Mouse (Mus musculus): Measurements from ENCODE around the gene Lrrc63.

Gene Lrrc63

DNA sequence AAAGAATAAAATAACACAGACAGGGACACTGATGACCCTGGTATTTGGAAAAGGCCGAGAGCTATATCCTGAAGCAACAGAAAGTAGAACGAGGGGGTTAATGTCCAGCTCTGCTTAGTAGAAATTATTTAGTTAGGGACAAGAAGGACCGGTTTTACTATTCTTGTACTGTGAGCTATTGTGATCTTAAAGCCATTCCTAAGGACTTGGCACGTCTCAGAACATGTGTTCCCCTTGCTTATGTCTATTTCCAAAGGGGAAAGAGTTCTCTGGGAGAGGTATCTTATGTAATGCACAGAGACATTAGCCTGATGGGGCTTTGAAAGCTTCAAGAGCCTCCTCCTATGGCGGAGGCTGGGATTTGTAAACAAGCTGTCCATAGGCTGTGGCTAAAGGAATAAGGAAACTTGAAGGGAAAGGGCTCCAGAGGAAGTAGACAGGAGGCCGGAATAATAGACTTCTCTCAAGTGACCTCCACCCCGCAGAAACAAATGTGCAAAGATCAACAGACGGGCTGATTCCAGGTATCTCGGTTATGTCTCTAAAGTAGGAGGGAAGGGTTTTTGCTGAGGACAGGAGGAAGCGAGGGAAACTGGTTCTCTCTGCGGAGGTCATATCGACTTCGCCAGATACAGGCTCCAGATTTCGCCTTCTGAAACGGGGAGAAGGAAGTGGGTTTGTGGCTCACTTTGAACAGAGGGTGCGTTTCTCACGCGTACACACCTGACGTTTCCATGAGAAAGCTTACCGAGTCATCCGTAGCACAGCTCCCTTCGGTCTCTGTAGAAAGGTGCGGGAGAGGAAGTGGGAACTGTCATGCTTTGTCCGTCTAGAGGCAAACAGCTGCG, 5.7 kb upstream of the Lrrc63 start:
- peak; percentile 6 for DNase-seq

GRCm38 (mm10) chr14:75131324-75131935, 749 bp upstream of the Lrrc63 start:
- no peak for DNase-seq

GRCm38 (mm10) chr14:75121658-75122057, 9.0 kb downstream of the Lrrc63 start:
- no peak for DNase-seq

- no peak for DNase-seq
Measured at GRCm38 (mm10) chr14:75102956-75103355, 27.7 kb downstream of the Lrrc63 start.

DNA sequence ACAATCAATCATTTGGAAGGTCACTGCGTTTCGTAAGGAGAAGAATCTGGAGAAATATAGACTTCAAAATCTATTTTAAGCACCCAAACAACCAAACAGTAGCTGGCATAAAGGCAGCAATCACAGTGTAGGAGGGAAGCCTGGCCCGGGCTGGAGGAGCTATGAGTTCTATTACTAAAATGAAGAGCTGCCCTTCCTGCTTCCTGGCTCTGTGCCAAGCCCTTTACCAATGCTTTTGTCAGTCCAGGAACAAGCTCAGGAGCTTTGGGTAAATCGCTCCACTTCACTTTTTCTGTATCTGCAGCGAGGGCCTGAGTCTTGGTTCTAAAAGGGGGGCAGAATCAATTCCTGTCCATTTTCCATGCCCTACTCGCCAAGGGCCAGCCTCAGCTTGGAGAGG, 52.7 kb downstream of the Lrrc63 start:
- DNase-seq = no peak

DNA sequence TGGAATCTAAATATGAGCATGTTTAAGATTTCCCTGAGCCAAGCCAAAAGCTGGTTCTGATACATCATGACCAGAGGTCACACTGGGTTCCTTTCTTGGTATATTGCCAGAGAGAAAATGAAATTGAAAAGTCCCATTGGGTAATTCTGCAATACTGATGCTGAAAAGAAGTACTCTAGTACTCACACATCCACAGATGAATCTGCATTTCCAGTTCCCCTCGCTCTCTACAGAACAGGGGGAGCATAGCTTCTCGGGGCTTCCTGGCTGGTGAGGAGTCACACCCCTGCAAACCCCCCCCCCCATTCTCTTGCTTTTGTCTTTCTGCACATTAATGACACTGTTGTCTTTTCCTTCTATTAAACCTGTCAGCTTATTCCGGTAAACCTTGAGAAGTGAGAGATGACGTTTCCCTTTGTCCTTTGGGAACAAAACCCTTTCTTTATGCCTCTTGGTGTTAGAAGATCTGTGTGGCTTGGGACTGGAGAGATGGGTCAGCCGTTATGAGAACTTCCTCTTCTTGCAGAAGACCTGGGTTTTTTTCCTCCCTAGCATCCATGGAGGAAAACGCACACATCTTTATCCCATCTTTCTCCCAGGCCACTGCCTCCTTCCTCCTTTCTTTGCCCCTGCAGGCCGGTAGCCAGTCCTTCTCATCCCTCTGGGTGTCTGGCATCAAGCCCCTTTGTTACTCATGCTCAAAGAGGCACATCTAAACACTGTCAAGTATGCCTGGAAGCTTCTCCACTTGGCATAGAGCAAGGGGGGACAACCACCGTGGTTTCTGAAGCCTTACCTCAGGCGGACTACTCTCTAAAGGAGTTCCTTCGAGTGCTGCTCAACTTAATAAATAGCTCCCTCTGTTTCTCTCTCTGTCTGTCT, 55.1 kb downstream of the Lrrc63 start:
- DNase-seq = no peak

DNA sequence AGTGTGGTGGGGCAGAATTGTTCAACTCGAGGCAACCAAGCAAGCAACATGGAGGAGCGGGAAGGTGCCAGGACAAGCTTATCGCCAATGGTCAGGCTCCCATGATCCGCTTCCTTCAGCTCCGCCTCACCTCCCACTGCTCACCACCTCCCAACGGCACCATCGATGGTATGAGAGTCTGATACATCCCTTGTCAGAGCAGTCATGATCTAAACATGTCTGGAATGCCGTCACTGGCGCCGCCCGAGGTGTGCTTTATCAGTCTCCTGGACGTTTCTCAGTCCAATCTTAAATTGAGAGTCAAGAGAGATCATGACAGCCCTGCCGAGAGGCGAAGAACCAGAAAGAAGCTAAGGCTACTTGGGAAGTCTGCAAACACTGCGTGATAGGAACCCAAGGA, 59.6 kb downstream of the Lrrc63 start:
- no peak for DNase-seq

DNA sequence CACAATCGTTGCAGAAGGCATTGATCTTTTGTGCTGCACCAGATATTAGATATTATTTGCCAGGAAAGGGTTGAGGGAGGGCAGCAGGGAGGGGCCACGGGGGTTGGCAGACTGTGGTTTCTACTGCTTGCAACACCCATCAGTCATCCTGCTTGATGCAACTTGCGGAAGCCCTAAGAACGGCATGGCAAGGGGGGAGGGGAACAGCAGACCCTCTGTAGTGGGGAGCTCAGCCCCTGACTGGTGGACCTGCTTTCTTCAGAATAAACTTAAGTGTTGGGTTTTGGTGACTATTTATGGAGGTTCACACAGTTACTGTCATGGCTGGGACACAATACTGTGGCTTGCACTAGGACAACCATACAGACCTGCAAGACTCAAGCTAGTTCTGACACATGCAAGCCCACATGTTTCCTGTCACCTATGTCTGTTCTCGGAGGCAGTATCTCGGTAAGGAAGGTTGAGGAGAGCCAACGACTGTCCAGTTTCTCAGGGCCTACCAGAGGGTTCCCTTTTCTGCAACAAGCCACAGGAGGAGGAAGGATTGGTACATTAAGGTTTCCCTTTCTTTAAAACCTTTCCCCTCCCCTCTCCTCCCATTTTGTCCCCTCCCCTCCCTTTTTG, 61.2 kb downstream of the Lrrc63 start:
- DNase-seq = no peak

- no peak for DNase-seq
Measured at GRCm38 (mm10) chr14:75068430-75069112, 62.1 kb downstream of the Lrrc63 start.

DNA sequence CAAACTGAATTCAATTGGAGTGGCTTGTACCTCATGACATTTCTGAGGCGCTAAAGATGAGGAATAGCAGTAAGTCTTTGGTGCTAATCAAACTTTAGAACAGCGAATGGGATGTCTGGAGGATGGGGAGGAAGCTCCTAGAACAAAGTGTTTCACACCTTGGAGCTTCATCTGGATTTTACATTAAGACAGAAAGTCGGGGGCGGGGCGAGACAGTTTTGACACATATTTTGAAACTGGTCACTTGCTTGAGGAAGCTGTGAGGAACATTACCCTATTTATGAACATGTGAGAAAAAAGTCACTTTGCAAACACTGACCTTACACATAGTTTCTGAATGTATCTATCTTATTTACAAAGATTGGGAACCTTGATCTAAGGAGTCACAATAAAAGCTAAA, 65.5 kb downstream of the Lrrc63 start:
- DNase-seq = no peak

- no peak for DNase-seq
Measured at GRCm38 (mm10) chr14:75064520-75064919, 66.2 kb downstream of the Lrrc63 start.

DNA sequence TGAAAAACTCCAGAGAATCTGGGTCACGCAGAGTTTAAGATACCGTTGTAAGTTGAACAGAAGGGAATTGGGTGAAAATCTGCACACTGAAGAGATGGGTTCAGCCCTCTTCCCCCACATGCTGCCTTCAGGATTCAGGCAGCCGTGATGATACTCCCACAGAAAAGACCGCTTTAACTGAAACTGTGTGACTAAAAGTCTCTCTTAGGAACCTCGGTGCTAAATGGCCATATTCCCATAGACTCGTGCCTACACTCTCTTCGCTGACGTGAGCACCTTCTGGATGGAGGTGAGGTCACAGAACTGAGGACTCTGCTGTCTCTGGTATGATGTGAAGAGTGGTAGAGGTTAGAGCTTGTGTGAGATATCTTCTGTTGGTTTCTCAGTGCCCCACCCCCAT, 66.7 kb downstream of the Lrrc63 start:
- DNase-seq = no peak

GRCm38 (mm10) chr14:75060562-75060961, 70.1 kb downstream of the Lrrc63 start:
- peak; percentile 28 for DNase-seq

DNA sequence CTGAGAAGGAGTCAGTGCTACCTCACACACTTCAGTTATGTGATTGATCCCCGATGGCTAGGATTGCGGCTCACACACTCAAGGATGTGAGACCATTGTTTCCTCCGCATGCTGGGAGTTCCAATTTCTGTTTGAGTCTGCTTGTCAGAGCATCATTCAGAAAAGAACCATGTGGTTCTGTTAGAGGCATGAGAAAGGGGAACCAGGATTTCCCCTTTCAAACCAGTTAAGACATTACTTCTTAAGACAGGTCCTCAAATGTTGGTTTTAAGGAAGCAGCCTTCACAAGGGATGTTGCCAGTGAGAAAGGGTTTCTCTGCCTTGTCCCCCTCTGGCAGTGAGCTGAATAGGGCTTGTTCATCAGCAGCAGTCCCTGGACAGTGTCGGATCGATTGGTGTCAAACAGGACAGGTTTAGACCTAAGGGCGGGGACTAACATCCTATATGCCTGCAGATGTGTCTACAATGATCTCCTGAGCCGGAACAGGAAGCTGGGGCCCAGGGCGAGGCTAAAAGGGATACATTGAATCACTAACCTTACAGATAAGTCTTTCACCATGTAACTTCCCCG, 73.7 kb downstream of the Lrrc63 start:
- no peak for DNase-seq

GRCm38 (mm10) chr14:75054455-75055343, 76.0 kb downstream of the Lrrc63 start:
- peak; percentile 11 for DNase-seq

DNA sequence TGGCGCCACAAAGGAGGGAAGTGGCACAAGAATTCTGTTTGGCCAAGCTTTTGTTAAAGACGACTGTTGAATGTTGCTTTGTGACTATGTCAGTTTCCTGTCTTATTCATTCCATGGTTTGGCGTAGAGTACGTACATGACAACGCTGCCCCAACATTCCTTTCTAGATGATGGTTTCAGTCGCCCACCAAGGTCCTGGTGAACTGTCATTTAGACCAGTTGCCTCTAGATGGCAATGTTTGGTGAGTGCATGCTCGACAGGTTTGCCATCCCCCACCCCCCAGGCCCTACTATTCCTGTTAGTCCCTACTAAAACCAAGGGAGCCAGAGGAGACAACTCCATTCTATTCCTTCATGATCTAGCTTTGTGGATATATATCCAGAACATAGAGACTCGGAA, 78.2 kb downstream of the Lrrc63 start:
- no peak for DNase-seq

- DNase-seq = no peak
Measured at GRCm38 (mm10) chr14:75045184-75045583, 85.5 kb downstream of the Lrrc63 start.

DNA sequence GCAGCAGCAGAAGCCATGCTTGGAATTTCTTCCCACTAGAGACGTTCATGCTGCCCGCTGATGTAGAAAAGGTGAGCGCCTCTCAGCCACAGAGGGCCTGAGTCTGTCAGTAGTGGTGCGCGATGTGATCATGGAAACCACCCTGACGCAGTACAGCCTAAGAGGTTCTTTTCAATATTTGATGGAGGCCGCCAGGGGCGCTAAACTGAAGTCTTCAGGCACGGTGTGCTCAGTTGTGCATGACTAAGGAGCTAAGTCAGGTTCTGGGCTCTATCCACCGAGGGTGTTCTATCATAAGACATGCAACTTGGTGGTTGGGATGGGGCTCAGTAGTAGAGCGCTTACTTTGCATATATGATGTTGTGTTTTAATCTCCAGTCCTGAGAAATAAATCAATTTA, 95.2 kb downstream of the Lrrc63 start:
- DNase-seq = no peak

All from kidney, adult 18-20 months (tissue).